In genomic region chr11:103103621-103104020, GRCm38 (mm10) we compare ENCODE assay signal across 7 mouse cellular contexts. TPM values are rescaled to one million over a fixed set of nuclear protein-coding genes. Genes with fewer than 3 reads are reported as not detected.
A peak's percentile ranks its signal among the peaks of the same experiment; 100 is the strongest.
DNase-seq lines count a peak whose midpoint lies in the region; ATAC-seq lines count a peak whose summit lies in the region.

No protein-coding gene starts in this region.

- H3K4me1 ChIP-seq in lung, embryonic 15.5 days: peaks cover 23% of the 10 kb centered on the region
- peaks cover 12% of the 10 kb centered on the region; the same call in 1 of the 2 replicates for H3K4me1 ChIP-seq in midbrain, embryonic 16.5 days (ENCODE audit: control insufficient read depth, insufficient read depth, low read length)

- H3K4me2 ChIP-seq in lung, embryonic 15.5 days: peak overlapping the region; percentile 91
- H3K4me2 ChIP-seq in midbrain, embryonic 16.5 days (ENCODE audit: low read length): peak overlapping the region; percentile 78

- no peak for ATAC-seq in lung, embryonic 15.5 days (ENCODE audit: borderline replicate concordance, extremely low read depth, low FRiP score, low TSS enrichment)
- 0 out of 2 replicates have a peak, but pooled peaks have one; percentile 3 for ATAC-seq in erythroblast, adult 5-6 weeks (replicated peaks; ENCODE audit: low FRiP score, poor library complexity, severe bottlenecking)
- ATAC-seq in midbrain, embryonic 16.5 days: no peak

- H3K27me3 ChIP-seq in lung, embryonic 15.5 days: peaks cover 25% of the 10 kb centered on the region
- peaks cover 18% of the 10 kb centered on the region for H3K27me3 ChIP-seq in midbrain, embryonic 16.5 days (ENCODE audit: control insufficient read depth, insufficient read depth, low read depth, low read length)

- no peak for DNase-seq in lung, postnatal 14 days
- DNase-seq in kidney, adult 8-10 months: peak; percentile 59 to 62
- DNase-seq in left cerebral cortex, postnatal 25 days (ENCODE audit: low spot score in 2 of 2): no peak
- DNase-seq in left cerebral cortex, postnatal 10 days (ENCODE audit: extremely low spot score in 1 of 2, low spot score in 2 of 2): no peak

- no peak overlapping the region for H3K27ac ChIP-seq in lung, embryonic 15.5 days
- H3K27ac ChIP-seq in midbrain, embryonic 16.5 days (ENCODE audit: low read length): no peak overlapping the region

- intact Hi-C loops in left cerebral cortex, postnatal 25 days (cut with DNase I): loop anchor here (2.0 kb wide), 1 partner anchor 223 kb away; no protein-coding TSS in a partner anchor
- intact Hi-C loops in left cerebral cortex, postnatal 10 days (cut with DNase I): loop anchor here (2.0 to 5.0 kb wide), 2 partner anchors 54 to 223 kb away; no protein-coding TSS in a partner anchor

- no peaks in the 10 kb centered on the region for H3K36me3 ChIP-seq in lung, embryonic 15.5 days
- no peaks in the 10 kb centered on the region for H3K36me3 ChIP-seq in midbrain, embryonic 16.5 days (ENCODE audit: control insufficient read depth, insufficient read depth, low read length)

- H3K4me3 ChIP-seq in lung, embryonic 15.5 days: peak overlapping the region; percentile 56
- H3K4me3 ChIP-seq in midbrain, embryonic 16.5 days (ENCODE audit: low read depth, low read length): peak overlapping the region; percentile 39

- WGBS in lung, embryonic 15.5 days: 52% methylated on average over 8 of the region's 8 CpGs
- WGBS in midbrain, embryonic 16.5 days: 65% methylated on average over 8 of the region's 8 CpGs

- no peaks in the 10 kb centered on the region for H3K9me3 ChIP-seq in lung, embryonic 15.5 days
- H3K9me3 ChIP-seq in midbrain, embryonic 16.5 days (replicated peaks; ENCODE audit: control insufficient read depth, low read length, poor library complexity, severe bottlenecking): no peaks in the 10 kb centered on the region

- H3K9ac ChIP-seq in lung, embryonic 15.5 days: peak overlapping the region; percentile 47; the same call in 1 of the 2 replicates
- peak overlapping the region; percentile 6; the same call in 1 of the 2 replicates for H3K9ac ChIP-seq in midbrain, embryonic 16.5 days (ENCODE audit: low read depth, low read length)

RNA-seq across cellular contexts. Expression of gene Acbd4, which starts 2.1 kb away (rescaled TPM):
- polyA plus RNA-seq in lung, embryonic 15.5 days (2015; fragmentation: Nextera tagmentation; extraction: Ambion mirVana): 15.7 and 18.3 TPM in 2 replicates
- 6.7 and 15.3 TPM in 2 replicates for total RNA-seq in erythroblast, adult 5-6 weeks (2015; ENCODE audit: low replicate concordance)
- 25.0 TPM in 2 replicates for total RNA-seq in erythroblast, adult 5-6 weeks (2017; ENCODE audit: low replicate concordance)
- polyA plus RNA-seq in midbrain, embryonic 16.5 days (2015; fragmentation: Nextera tagmentation; extraction: Ambion mirVana): 11.6 and 13.0 TPM in 2 replicates
- total RNA-seq in left cerebral cortex, postnatal 25 days (2021): 10 to 100 TPM; 68.9 to 70.7 TPM
- 10 to 100 TPM; 70.0 to 80.0 TPM for total RNA-seq in left cerebral cortex, postnatal 10 days (2021)

RNA-seq across cellular contexts. Expression of gene Plcd3, which starts 2.2 kb away (rescaled TPM):
- 2.5 and 3.6 TPM in 2 replicates for polyA plus RNA-seq in lung, embryonic 15.5 days (2015; fragmentation: Nextera tagmentation; extraction: Ambion mirVana)
- not detected in 2 replicates for total RNA-seq in erythroblast, adult 5-6 weeks (2015; ENCODE audit: low replicate concordance)
- total RNA-seq in erythroblast, adult 5-6 weeks (2017; ENCODE audit: low replicate concordance): 0.70 and 1.0 TPM in 2 replicates
- polyA plus RNA-seq in midbrain, embryonic 16.5 days (2015; fragmentation: Nextera tagmentation; extraction: Ambion mirVana): 2.8 and 3.6 TPM in 2 replicates
- total RNA-seq in left cerebral cortex, postnatal 25 days (2021): 10 to 100 TPM; 13.3 to 13.8 TPM
- 10 to 100 TPM; 15.1 to 16.4 TPM for total RNA-seq in left cerebral cortex, postnatal 10 days (2021)

RNA-seq across cellular contexts. Expression of gene Hexim1, which starts 12.4 kb away (rescaled TPM):
- 4.4 and 4.5 TPM in 2 replicates for polyA plus RNA-seq in lung, embryonic 15.5 days (2015; fragmentation: Nextera tagmentation; extraction: Ambion mirVana)
- 14.8 and 15.9 TPM in 2 replicates for total RNA-seq in erythroblast, adult 5-6 weeks (2015; ENCODE audit: low replicate concordance)
- 27.9 and 36.7 TPM in 2 replicates for total RNA-seq in erythroblast, adult 5-6 weeks (2017; ENCODE audit: low replicate concordance)
- 4.1 and 4.2 TPM in 2 replicates for polyA plus RNA-seq in midbrain, embryonic 16.5 days (2015; fragmentation: Nextera tagmentation; extraction: Ambion mirVana)
- 10 to 100 TPM; 46.5 to 50.8 TPM for total RNA-seq in left cerebral cortex, postnatal 25 days (2021)
- total RNA-seq in left cerebral cortex, postnatal 10 days (2021): 10 to 100 TPM; 31.8 to 33.9 TPM

RNA-seq across cellular contexts. Expression of gene Hexim2, which starts 28.6 kb away (rescaled TPM):
- 8.3 and 9.6 TPM in 2 replicates for polyA plus RNA-seq in lung, embryonic 15.5 days (2015; fragmentation: Nextera tagmentation; extraction: Ambion mirVana)
- 0.96 and 3.1 TPM in 2 replicates for total RNA-seq in erythroblast, adult 5-6 weeks (2015; ENCODE audit: low replicate concordance)
- 2.4 and 9.5 TPM in 2 replicates for total RNA-seq in erythroblast, adult 5-6 weeks (2017; ENCODE audit: low replicate concordance)
- polyA plus RNA-seq in midbrain, embryonic 16.5 days (2015; fragmentation: Nextera tagmentation; extraction: Ambion mirVana): 29.9 and 37.0 TPM in 2 replicates
- total RNA-seq in left cerebral cortex, postnatal 25 days (2021): 10 to 100 TPM; 11.7 to 13.6 TPM
- total RNA-seq in left cerebral cortex, postnatal 10 days (2021): 10 to 100 TPM; 20.1 to 20.7 TPM

Comparison
In these comparisons a context has a peak if more than half of its experiments do, and no peak if none do; other contexts are left out.
1. DNase-seq: peak in kidney, adult 8-10 months (2 of 2); none in lung, postnatal 14 days (single experiment), left cerebral cortex, postnatal 25 days (0 of 2) and left cerebral cortex, postnatal 10 days (0 of 2).
2. RNA of gene Plcd3, which starts 2.2 kb away (total RNA-seq): 15.1 to 16.4 TPM in left cerebral cortex, postnatal 10 days and 13.3 to 13.8 TPM in left cerebral cortex, postnatal 25 days; 0.70 to 1.0 TPM in erythroblast, adult 5-6 weeks; every median in the first group is over 4 times any median in the second.